In genomic region chr14:35358136-35358821, GRCm38 (mm10) we compare ENCODE assay signal across 10 mouse cellular contexts.
DNase-seq lines count a peak whose midpoint lies in the region; ATAC-seq and TF ChIP-seq lines count a peak whose summit lies in the region.
"Had no signal": no experiment of that assay in that cellular context is flagged by ENCODE, and none has a peak within 500 bp of the region (broad histone marks: within the 10 kb centered on the region; RNA-seq: fewer than 3 reads in every experiment).

No protein-coding gene starts in this region.

- no peak for ATAC-seq in forebrain, embryonic 14.5 days
- ATAC-seq in forebrain, embryonic 11.5 days (replicated peaks; ENCODE audit: low FRiP score), result no peak
- no peak for ATAC-seq in liver, embryonic 12.5 days
- ATAC-seq in midbrain, embryonic 16.5 days, result 0 out of 2 replicates have a peak, but pooled peaks have one; percentile 21
- ATAC-seq in forebrain, embryonic 12.5 days (ENCODE audit: low FRiP score), result no peak
- ATAC-seq in hindbrain, embryonic 14.5 days (ENCODE audit: low FRiP score), result no peak

- no peak overlapping the region for H3K4me3 ChIP-seq in forebrain, embryonic 14.5 days (ENCODE audit: low read depth, low read length)
- no peak overlapping the region for H3K4me3 ChIP-seq in forebrain, embryonic 11.5 days (ENCODE audit: low read depth, low read length)
- H3K4me3 ChIP-seq in liver, embryonic 12.5 days, result no peak overlapping the region
- no peak overlapping the region for H3K4me3 ChIP-seq in cortical plate, adult 2 months (ENCODE audit: insufficient read depth, low read length)
- no peak overlapping the region for H3K4me3 ChIP-seq in midbrain, embryonic 16.5 days (ENCODE audit: low read depth, low read length)
- no peak overlapping the region for H3K4me3 ChIP-seq in forebrain, embryonic 12.5 days (replicated peaks)
- no peak overlapping the region for H3K4me3 ChIP-seq in hindbrain, embryonic 14.5 days (replicated peaks; ENCODE audit: low read length)
- H3K4me3 ChIP-seq: heart, embryonic 15.5 days had no signal

- no peak for TF ChIP-seq POLR2A in cortical plate, adult 2 months (IDR thresholded peaks at IDR 0.05; ENCODE audit: extremely low read depth, insufficient read depth, low read length)

- no peak overlapping the region for H3K9ac ChIP-seq in forebrain, embryonic 14.5 days (ENCODE audit: low read length)
- no peak overlapping the region for H3K9ac ChIP-seq in forebrain, embryonic 11.5 days (ENCODE audit: low read length)
- H3K9ac ChIP-seq in liver, embryonic 12.5 days, result no peak overlapping the region
- H3K9ac ChIP-seq in midbrain, embryonic 16.5 days (ENCODE audit: low read depth, low read length), result no peak overlapping the region
- H3K9ac ChIP-seq in forebrain, embryonic 12.5 days, result no peak overlapping the region
- no peak overlapping the region for H3K9ac ChIP-seq in hindbrain, embryonic 14.5 days
- H3K9ac ChIP-seq: heart, embryonic 15.5 days; liver, embryonic 14.5 days had no signal

- H3K36me3 ChIP-seq in forebrain, embryonic 14.5 days (ENCODE audit: control insufficient read depth, insufficient read depth, low read length), result no peaks in the 10 kb centered on the region
- H3K36me3 ChIP-seq in forebrain, embryonic 11.5 days (ENCODE audit: control insufficient read depth, insufficient read depth, low read length), result no peaks in the 10 kb centered on the region
- no peaks in the 10 kb centered on the region for H3K36me3 ChIP-seq in liver, embryonic 12.5 days
- H3K36me3 ChIP-seq in midbrain, embryonic 16.5 days (ENCODE audit: control insufficient read depth, insufficient read depth, low read length), result no peaks in the 10 kb centered on the region
- no peaks in the 10 kb centered on the region for H3K36me3 ChIP-seq in forebrain, embryonic 12.5 days (replicated peaks)
- no peaks in the 10 kb centered on the region for H3K36me3 ChIP-seq in hindbrain, embryonic 14.5 days (replicated peaks; ENCODE audit: control insufficient read depth, insufficient read depth)
- H3K36me3 ChIP-seq: heart, embryonic 15.5 days had no signal

- no peak overlapping the region for H3K4me2 ChIP-seq in forebrain, embryonic 14.5 days (ENCODE audit: low read length)
- no peak overlapping the region for H3K4me2 ChIP-seq in forebrain, embryonic 11.5 days (ENCODE audit: low read depth, low read length, severe bottlenecking)
- H3K4me2 ChIP-seq in liver, embryonic 12.5 days, result no peak overlapping the region
- H3K4me2 ChIP-seq in midbrain, embryonic 16.5 days (ENCODE audit: low read length), result no peak overlapping the region
- no peak overlapping the region for H3K4me2 ChIP-seq in forebrain, embryonic 12.5 days
- no peak overlapping the region for H3K4me2 ChIP-seq in hindbrain, embryonic 14.5 days (replicated peaks)
- H3K4me2 ChIP-seq: heart, embryonic 15.5 days had no signal

- H3K9me3 ChIP-seq in forebrain, embryonic 14.5 days (replicated peaks; ENCODE audit: control insufficient read depth, low read length), result no peaks in the 10 kb centered on the region
- no peaks in the 10 kb centered on the region for H3K9me3 ChIP-seq in forebrain, embryonic 11.5 days (ENCODE audit: control insufficient read depth, low read length)
- H3K9me3 ChIP-seq in liver, embryonic 12.5 days (replicated peaks), result no peaks in the 10 kb centered on the region
- no peaks in the 10 kb centered on the region for H3K9me3 ChIP-seq in midbrain, embryonic 16.5 days (replicated peaks; ENCODE audit: control insufficient read depth, low read length, poor library complexity, severe bottlenecking)
- H3K9me3 ChIP-seq in forebrain, embryonic 12.5 days, result no peaks in the 10 kb centered on the region
- no peaks in the 10 kb centered on the region for H3K9me3 ChIP-seq in hindbrain, embryonic 14.5 days (ENCODE audit: control insufficient read depth, low read length)
- H3K9me3 ChIP-seq: heart, embryonic 15.5 days had no signal

- no peaks in the 10 kb centered on the region for H3K27me3 ChIP-seq in forebrain, embryonic 14.5 days (replicated peaks; ENCODE audit: control insufficient read depth, insufficient read depth, low read length)
- H3K27me3 ChIP-seq in forebrain, embryonic 11.5 days (ENCODE audit: control insufficient read depth, insufficient read depth, low read length), result no peaks in the 10 kb centered on the region
- H3K27me3 ChIP-seq in liver, embryonic 12.5 days (replicated peaks), result no peaks in the 10 kb centered on the region
- H3K27me3 ChIP-seq in midbrain, embryonic 16.5 days (ENCODE audit: control insufficient read depth, insufficient read depth, low read depth, low read length), result no peaks in the 10 kb centered on the region
- no peaks in the 10 kb centered on the region for H3K27me3 ChIP-seq in forebrain, embryonic 12.5 days
- H3K27me3 ChIP-seq in hindbrain, embryonic 14.5 days (ENCODE audit: control insufficient read depth, insufficient read depth, low read length), result no peaks in the 10 kb centered on the region
- H3K27me3 ChIP-seq: heart, embryonic 15.5 days had no signal

- peak; percentile 24; the same call in 1 of the 2 replicates for TF ChIP-seq CTCF in cortical plate, adult 2 months (IDR thresholded peaks at IDR 0.05; ENCODE audit: extremely low read depth, insufficient read depth, low read length)

- DNase-seq in forebrain, embryonic 14.5 days (ENCODE audit: low spot score), result peak; percentile 13
- no peak for DNase-seq in forebrain, embryonic 11.5 days (ENCODE audit: low spot score)
- DNase-seq in liver, result peak; percentile 4
- no peak for DNase-seq in hindbrain, embryonic 14.5 days (ENCODE audit: low spot score)

- H3K4me1 ChIP-seq in forebrain, embryonic 14.5 days (ENCODE audit: control insufficient read depth, insufficient read depth, low read length), result no peaks in the 10 kb centered on the region
- H3K4me1 ChIP-seq in forebrain, embryonic 11.5 days (replicated peaks; ENCODE audit: control insufficient read depth, insufficient read depth, low read length), result no peaks in the 10 kb centered on the region
- H3K4me1 ChIP-seq in liver, embryonic 12.5 days, result no peaks in the 10 kb centered on the region
- H3K4me1 ChIP-seq in cortical plate, adult 2 months (ENCODE audit: control insufficient read depth, insufficient read depth, low read length), result no peaks in the 10 kb centered on the region
- no peaks in the 10 kb centered on the region for H3K4me1 ChIP-seq in midbrain, embryonic 16.5 days (ENCODE audit: control insufficient read depth, insufficient read depth, low read length)
- H3K4me1 ChIP-seq in forebrain, embryonic 12.5 days, result no peaks in the 10 kb centered on the region
- no peaks in the 10 kb centered on the region for H3K4me1 ChIP-seq in hindbrain, embryonic 14.5 days (replicated peaks; ENCODE audit: control insufficient read depth, insufficient read depth, low read length)
- H3K4me1 ChIP-seq: heart, embryonic 15.5 days had no signal

- H3K27ac ChIP-seq in forebrain, embryonic 14.5 days (ENCODE audit: low read depth, low read length), result no peak overlapping the region
- no peak overlapping the region for H3K27ac ChIP-seq in forebrain, embryonic 11.5 days (ENCODE audit: low read depth, low read length)
- H3K27ac ChIP-seq in liver, embryonic 12.5 days, result no peak overlapping the region
- H3K27ac ChIP-seq in cortical plate, adult 2 months (ENCODE audit: insufficient read depth, low read length), result no peak overlapping the region
- H3K27ac ChIP-seq in midbrain, embryonic 16.5 days (ENCODE audit: low read length), result no peak overlapping the region
- no peak overlapping the region for H3K27ac ChIP-seq in forebrain, embryonic 12.5 days
- no peak overlapping the region for H3K27ac ChIP-seq in hindbrain, embryonic 14.5 days
- H3K27ac ChIP-seq: heart, embryonic 15.5 days; liver, embryonic 14.5 days had no signal

- WGBS in forebrain, embryonic 14.5 days, result 53% methylated on average over 7 of the region's 7 CpGs
- WGBS in forebrain, embryonic 11.5 days, result 68% methylated on average over 7 of the region's 7 CpGs
- 35% methylated on average over 7 of the region's 7 CpGs for WGBS in liver, embryonic 12.5 days (ENCODE audit: insufficient replicate concordance)
- 41% methylated on average over 7 of the region's 7 CpGs for WGBS in midbrain, embryonic 16.5 days
- 58% methylated on average over 7 of the region's 7 CpGs for WGBS in forebrain, embryonic 12.5 days
- WGBS in hindbrain, embryonic 14.5 days, result 46% methylated on average over 7 of the region's 7 CpGs

Comparison
In these comparisons a context has a peak if more than half of its experiments do, and no peak if none do; other contexts are left out.
1. DNase-seq: peak in forebrain, embryonic 14.5 days (single experiment) and liver (single experiment); none in forebrain, embryonic 11.5 days (single experiment) and hindbrain, embryonic 14.5 days (single experiment).